Mouse (Mus musculus): ENCODE results near the gene Snx30.

The Snx30 gene

DNA sequence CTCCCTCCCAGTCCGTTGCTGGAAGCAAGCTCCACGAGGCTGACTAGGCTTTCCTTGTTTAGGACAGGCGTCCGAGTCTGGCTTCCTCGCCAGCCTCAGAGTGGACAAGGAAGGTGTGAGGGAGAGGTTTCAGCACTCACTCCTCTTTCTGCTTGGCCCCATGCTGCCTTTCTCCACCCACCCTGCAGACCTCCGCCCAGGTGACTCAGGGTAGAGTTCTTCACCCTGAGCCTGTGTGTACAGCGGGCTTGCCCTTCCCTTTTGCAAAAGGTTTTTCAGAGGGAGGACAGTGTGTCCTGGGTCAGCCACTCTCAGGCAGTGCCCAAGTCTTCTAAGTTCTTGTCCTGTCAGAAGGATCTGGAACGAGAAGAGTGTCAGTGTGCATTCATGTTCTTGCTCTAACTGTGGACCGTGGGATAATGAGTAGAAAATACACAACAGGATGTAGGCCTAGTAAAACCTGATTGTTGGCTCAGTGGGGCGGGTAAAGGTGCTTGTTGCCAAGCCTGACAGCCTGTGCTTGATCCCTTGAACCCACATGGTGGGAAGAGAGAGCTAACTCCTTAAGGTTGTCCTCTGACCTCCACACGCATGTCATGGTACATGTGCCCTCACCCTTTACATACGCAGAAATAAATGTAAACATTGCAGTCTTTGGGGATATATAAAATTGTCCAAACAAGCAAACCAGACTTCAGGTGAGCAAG is 92.3 kb downstream of the Snx30 start:
- DNase-seq (ENCODE audit: extremely low read depth, low read depth, low spot score) = no peak

DNA sequence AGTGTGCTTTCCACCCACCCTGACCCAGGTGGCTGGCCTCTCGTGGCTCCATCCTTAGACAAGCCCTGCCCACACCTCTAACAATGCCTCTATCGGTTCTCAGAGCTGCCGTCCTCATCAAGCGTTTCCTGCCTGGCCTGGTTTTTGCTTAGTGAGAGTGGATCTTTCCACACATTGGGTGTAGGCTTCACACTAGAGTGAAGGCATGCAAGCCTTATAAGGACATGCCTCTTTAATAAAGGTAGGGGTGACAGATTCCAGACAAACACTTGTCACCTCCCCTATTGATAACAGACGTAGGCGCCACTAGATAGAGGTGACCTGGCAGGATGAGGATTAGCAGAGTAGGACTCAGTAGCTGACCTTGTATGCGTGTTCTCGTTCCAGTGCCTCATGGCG is 92.9 kb downstream of the Snx30 start:
- no peak for DNase-seq (ENCODE audit: extremely low read depth, low read depth, low spot score)

DNA sequence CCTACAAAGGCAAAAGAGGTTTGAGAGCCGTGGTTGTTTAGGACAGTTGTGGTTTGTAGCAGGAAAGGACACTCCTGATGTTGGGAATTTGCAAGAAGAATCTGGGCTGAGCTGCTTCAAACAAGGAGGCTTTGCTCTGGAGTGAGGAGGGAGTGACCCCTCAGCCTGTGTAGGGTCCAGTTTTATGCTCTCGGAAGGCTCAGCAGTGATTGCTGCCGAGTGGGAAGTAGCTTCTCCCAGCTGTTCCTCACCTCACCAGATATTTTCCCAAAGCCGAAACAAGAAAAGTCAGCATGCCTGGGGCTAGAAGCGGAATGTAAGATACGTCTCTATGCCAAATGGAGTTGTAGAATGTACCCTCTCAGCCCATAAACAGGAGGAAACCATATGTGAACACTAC is 96.2 kb downstream of the Snx30 start:
- no peak for DNase-seq (ENCODE audit: extremely low read depth, low read depth, low spot score)

DNA sequence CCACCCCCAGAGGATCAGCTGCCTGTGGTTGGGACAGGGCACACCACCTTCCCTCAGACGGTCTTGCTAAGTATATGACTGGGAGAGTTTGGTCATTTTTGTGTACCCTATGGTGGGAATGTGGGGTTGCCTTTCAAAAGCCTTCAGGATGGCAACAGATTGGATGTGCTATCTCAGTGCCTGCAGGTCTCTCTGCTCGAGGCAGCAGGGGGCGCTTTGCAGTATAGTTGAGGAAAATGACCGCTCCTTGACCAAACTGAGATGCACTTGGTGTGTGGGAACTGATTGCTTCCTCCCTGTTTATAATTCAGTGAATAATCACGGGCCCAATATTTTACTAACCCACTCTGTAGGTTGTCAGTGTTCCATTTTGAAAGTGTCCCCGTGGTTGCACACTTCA is 96.9 kb downstream of the Snx30 start:
- DNase-seq (ENCODE audit: extremely low read depth, low read depth, low spot score) = no peak

DNA sequence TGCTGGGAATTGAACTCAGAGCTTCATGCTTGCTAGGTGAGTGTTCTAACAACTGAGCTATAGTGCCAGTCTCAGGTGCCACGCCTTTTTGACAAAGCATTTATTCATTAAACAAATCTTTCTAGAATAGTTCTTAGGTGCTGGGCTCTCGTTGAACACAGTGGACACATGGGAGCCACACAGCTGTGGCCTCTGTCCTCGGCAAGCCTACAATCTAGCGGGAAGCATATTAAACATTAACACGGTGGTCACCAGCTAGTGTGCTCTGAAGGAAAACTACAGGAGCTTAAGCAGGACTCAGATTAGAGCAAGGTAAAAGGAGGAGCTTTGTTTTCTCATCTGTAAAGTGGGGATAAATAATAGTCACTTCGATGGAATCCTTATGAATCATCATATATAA is 101.5 kb downstream of the Snx30 start:
- DNase-seq (ENCODE audit: extremely low read depth, low read depth, low spot score) = no peak

DNA sequence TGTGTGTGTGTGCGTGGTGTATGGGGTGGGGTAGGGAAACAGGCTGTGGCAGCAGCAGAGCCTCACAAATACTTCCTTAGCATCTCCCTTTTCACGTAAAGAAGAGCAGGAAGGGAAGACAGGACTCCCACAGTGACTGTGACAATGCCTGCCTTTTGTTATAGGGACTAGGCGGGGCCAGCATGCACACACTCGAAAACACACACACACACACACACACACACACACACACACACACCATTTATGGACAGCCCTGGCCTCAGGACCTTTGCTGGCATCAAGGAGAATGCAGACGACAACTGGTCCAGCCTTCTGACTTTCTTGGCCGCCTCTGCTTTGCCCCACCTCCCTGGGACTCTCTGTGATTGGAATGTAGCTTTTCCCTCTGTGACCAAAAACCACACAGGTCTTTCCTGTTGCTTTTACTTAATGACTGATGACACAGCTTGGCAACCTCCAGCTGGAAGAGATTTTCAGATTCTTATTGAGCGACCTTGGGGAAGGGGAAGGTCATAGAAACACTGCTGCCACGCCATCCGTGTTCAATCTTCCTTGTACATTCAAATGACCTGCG is 102.1 kb downstream of the Snx30 start:
- no peak for DNase-seq (ENCODE audit: extremely low read depth, low read depth, low spot score)

DNA sequence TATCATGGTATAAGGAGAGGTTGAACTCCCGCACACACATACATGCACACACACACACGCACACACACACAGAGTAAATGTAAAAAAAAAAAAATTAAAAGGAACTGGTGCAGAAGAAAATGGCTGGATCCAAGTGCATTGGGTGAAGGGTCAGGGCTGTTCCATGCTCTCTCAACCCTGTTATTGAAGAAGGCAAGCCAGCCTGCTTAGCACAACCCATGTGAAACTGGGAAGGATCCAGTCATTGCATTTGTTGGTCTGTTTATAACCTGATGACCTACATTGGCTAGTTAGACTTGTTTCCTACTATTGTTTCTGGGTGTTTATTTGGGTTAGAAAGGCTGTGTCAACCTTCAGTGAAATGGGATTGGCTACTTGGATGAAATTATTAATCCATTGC is 103.1 kb downstream of the Snx30 start:
- DNase-seq (ENCODE audit: extremely low read depth, low read depth, low spot score) = no peak

DNA sequence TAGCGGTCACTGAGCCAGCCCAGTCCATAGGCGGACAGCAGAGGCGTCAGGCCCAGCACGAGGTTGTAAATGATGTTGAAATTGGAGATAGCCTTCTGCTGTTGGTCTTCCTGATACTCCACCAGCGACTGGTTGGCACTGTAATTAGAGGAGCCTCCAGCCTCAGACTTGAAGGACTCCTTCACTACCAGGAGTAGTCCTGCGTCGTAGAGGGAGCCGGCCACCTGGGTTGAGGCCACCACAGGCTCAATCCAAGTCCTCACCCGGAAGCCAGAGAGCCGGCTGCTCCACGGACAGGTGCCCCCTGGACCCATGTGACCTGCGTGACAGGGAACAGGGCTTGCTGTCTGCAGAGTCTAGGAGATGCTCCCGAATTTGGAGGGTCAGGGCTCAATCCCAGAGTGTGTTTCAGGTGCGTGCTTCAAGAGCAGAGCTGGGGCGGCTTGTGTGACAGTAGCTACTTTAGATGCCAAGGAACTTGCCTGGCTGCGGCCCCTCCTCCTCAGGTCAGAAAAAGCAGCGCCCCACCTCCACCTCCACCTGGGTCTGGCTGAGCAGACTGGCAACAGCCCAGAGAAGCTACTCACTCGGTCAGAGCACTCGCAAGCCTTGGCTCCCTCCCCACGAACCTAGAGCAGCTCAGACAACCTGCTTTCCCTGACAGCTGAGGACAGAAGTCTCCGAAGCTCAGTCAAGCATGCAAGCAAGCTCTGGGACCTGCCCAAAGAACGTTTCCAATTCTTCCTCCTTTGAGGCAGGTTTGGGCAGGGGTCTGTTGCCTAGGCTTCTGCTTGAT is 109.2 kb downstream of the Snx30 start, which contains the start of gene Slc46a2:
Slc46a2 (minus strand) TSS at position 449 of the 796 bp plus-strand sequence.
- DNase-seq (ENCODE audit: extremely low read depth, low read depth, low spot score) = no peak

DNA sequence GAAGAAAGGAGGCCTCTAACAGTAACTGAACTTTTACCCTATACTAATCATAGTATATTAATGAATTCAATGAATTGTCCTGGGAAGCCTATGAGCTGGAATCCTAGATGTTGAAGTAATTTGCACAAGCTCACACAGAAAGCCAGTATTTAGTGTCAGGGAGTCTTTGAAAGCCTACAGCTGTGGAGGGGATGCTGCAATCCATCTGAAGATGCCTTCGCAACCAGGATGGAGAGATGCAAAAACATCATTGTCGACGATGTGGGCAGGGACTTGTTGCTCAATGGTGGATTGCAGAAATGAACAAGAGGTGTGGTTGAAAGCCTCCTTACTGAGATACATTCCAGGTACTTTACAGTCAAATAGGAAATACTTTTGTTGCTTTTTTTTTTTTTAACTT is 112.3 kb downstream of the Snx30 start:
- DNase-seq (ENCODE audit: extremely low read depth, low read depth, low spot score) = no peak

DNA sequence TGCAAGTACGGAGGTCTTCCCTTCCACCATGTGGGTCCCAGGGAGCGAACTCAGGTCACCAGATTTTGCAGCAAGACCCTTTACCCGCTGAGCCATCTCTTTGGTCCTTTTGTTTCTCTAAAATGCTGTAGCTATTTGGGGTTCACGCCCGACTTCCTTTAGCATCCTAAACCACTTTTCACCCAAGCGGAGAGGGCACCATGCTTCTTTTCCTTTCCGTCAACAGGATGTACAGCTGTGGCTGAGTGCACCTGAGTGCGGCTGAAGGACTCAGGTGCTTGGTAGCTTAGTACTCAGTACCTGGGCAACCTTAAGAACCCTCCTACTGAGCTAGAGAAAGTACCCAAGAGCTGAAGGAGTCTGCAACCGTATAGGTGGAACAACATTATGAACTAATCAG is 119.4 kb downstream of the Snx30 start:
- no peak for DNase-seq (ENCODE audit: extremely low read depth, low read depth, low spot score)

DNA sequence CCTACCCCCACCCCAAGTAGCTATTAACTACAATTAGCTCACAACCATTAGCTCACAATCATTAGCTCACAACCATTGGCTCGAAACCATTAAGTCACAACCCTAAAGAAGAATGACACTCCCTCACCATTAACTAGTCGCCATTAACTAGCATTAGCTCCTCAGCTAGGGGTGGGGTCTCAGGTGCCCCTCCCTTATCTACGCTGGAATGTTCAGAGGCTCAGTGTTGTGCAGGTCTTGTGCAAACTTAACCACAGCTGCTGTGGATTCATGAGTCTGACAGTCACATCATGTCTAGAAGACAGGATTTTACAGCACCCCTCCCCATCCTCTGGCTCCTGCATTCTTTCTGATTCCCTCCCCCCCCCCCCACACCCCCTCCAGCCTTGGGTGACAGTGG is 122.0 kb downstream of the Snx30 start:
- DNase-seq (ENCODE audit: extremely low read depth, low read depth, low spot score) = no peak

DNA sequence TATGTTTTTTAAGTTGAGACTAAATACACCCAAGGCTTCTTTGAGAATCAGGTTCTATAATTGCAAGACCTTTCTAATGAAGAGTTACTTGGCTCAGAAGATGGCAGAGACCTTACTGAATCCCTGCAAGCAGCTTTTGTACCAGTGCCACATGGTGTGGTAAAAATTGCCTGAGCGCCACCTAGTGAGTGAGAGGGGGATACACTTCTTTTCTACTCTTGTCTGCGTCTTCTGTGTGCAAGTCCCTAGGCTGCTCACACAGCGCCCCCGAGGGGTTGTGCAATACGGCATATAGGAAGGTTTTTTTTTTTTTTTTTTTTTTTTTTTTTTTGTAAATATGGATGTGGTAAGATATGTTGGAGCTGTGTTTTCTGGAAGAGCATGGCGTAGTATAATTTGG is 122.7 kb downstream of the Snx30 start:
- no peak for DNase-seq (ENCODE audit: extremely low read depth, low read depth, low spot score)

DNA sequence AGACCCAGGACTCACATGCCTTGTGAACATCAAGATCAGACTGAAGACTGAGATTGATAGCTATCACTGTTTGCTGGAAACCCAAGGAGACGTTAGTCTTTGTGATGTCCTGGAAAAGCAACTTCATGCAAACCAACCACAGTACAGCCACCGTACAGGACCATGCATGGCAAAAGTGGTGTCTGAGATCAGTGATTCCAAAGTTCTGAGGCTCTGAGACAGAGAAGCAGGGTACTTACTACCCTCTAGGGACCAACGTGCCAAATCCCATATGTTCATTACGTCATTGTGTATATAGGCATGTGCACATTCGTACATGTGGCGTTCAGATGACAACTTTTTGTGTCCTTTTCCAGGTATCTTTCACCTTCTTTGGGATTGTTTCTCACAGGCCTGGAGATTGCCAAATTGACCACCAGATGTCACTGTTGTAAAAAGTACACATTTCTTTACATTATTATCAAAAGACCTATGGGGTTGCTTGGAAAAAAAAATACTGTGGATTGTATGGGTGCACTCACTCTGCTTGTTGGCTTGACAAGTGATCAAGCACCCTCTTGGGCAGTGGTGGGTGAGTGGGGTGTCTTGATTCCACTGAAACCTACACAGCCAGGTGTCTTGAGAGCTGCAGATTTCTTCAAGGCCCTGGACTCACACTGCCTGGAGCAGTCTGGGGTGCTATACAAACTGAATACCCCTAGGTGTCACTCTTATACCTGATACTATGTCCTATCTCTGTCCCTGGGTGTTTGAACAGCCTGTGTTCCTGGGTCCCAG is 127.1 kb downstream of the Snx30 start:
- DNase-seq (ENCODE audit: extremely low read depth, low read depth, low spot score) = no peak

DNA sequence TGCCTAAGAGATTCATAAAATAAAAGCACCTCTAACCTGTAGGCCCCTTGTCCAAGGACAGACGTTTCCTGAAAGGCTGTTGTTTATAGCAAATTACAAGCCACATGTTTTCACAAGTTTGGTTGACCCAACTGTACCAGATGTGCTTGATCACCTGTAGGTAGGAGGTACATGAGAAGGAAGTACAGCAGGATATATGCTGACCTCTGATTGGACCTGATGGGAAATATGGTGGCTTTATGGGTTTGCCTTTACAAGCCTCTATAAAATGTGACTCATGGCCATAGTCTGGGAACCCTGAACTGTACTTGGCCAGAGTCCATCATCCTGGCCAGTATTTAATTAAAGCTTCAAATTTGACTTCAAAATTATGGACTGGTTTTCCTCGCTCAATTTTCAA is 131.9 kb downstream of the Snx30 start:
- no peak for DNase-seq (ENCODE audit: extremely low read depth, low read depth, low spot score)
